Mouse (Mus musculus) left cerebral cortex, adult 6 months (tissue): ENCODE measurements around the gene Ptpn18. TPM values are rescaled to one million over a fixed set of nuclear protein-coding genes. Genes with fewer than 3 reads are reported as not detected.

Experiments
- long read RNA-seq, 2 experiments: library from polyadenylated mRNA; unstranded; transcript quantifications; one replicate each; pipeline ENCODE4 v2.0.0; 2019 to 2020
- polyA plus RNA-seq: library from polyadenylated mRNA; unstranded; fragments of <200 nt; fragmentation: Nextera tagmentation; gene quantifications from 2 replicates; pipeline ENCODE4 v1.2.3, GENCODE M21; 2021

The Ptpn18 gene
- polyA plus RNA-seq, result 13.8 and 16.4 TPM in 2 replicates
- long read RNA-seq, experiment 1, partial matches to known transcripts, result 5 of 8 reads
- long read RNA-seq, experiment 1, other reads (novel, unspliced or antisense), result 0 of 8 reads
- long read RNA-seq, experiment 2, partial matches to known transcripts, result 14 of 15 reads
- long read RNA-seq, experiment 2, other reads (novel, unspliced or antisense), result 0 of 15 reads

GRCm38 (mm10) chr1:34459284-34460060 is at the start of gene Ptpn18:
TSS of gene Ptpn18 (plus strand) at chr1:34459762.

GRCm38 (mm10) chr1:34439215-34439960 is 20.2 kb upstream of the Ptpn18 start, which contains the start of the genes Ccdc115 and Imp4:
TSS of gene Ccdc115 (minus strand) at chr1:34439672.
TSS of gene Imp4 (plus strand) at chr1:34439851.

Other genes with a start within 250 kb of the Ptpn18 start
- 26.1 and 29.9 TPM in 2 replicates for gene Ccdc115, start 20.1 kb upstream of the Ptpn18 start, polyA plus RNA-seq
- 23.6 and 33.1 TPM in 2 replicates for gene Imp4, start 19.9 kb upstream of the Ptpn18 start, polyA plus RNA-seq
- gene Prss39, start 38.6 kb downstream of the Ptpn18 start, polyA plus RNA-seq, result not detected in 2 replicates
- not detected in 2 replicates for gene Cfc1, start 75.9 kb downstream of the Ptpn18 start, polyA plus RNA-seq
- not detected in 2 replicates for gene Prss40, start 101.2 kb downstream of the Ptpn18 start, polyA plus RNA-seq
- gene Amer3, start 119.9 kb downstream of the Ptpn18 start, polyA plus RNA-seq, result 3.5 and 5.5 TPM in 2 replicates